Mouse (Mus musculus) retina, postnatal 7 days (tissue): ENCODE measurements around the gene Tmem256.

Source experiments
- DNase-seq: peaks from one replicate; pipeline ENCODE4 v3.0.0-alpha.2; 2012; ENCODE audit warnings: low read depth, low spot score

Tmem256 gene

GRCm38 (mm10) chr11:69883527-69884151 is 45.3 kb downstream of the Tmem256 start:
- DNase-seq: no peak

GRCm38 (mm10) chr11:69884240-69884639 is 45.9 kb downstream of the Tmem256 start:
- no peak for DNase-seq

DNA sequence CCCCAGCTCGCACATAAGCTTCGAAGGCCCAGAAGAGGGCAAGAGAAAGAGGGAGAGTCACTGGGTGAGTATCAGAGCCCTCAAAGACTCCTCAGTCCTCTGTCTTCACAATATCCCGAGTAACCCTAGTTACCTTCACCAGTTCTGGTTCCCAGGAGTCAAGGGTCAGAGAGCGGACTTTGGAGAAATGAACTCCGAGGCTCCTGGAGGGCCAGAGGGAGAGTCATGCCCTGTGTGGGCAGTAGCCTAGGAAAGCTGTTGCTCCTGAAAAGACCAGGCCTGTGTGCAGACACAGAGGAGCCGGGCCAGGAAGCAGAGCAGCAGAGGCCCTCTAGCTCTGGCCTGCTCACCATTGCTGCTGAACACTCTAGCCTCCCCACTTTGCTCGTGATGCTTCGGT is 46.3 kb downstream of the Tmem256 start:
- no peak for DNase-seq

- DNase-seq: no peak
Observed at GRCm38 (mm10) chr11:69886907-69887635, 48.8 kb downstream of the Tmem256 start.
